Mouse (Mus musculus) forebrain, embryonic 16.5 days (tissue): ENCODE data around the gene Galnt11. TPM values are rescaled to one million over a fixed set of nuclear protein-coding genes. Genes with fewer than 3 reads are reported as not detected.
"Not testable (repeated sequence)": the region's sequence is repeated elsewhere in the genome, so short reads cannot be mapped to it uniquely, and the experiment has no call there.

Experiments used
- ATAC-seq: fragments of 200-750 bp; cut with Nextera tagmentation; 2 replicates; pipeline ENCODE4 v1.8.0; 2017; ENCODE audit warnings: mild to moderate bottlenecking, moderate library complexity
- H3K27ac ChIP-seq: fragments of 300-500 bp; sonication (generic); 2 replicates; pipeline ENCODE4 v1.5.1; 2014; ENCODE audit warnings: low read length, control low read depth
- H3K27me3 ChIP-seq: fragments of 300-500 bp; sonication (generic); replicated peaks from 2 replicates; pipeline ENCODE4 v1.6.1; 2014; ENCODE audit warnings: low read length; ENCODE audit not compliant: control insufficient read depth, insufficient read depth
- H3K36me3 ChIP-seq: fragments of 300-500 bp; sonication (generic); 2 replicates; pipeline ENCODE4 v1.6.1; 2014; ENCODE audit not compliant: control insufficient read depth, insufficient read depth
- H3K4me1 ChIP-seq: fragments of 300-500 bp; sonication (generic); replicated peaks from 2 replicates; pipeline ENCODE4 v1.6.1; 2014; ENCODE audit warnings: low read length; ENCODE audit not compliant: control insufficient read depth, insufficient read depth
- H3K4me2 ChIP-seq: fragments of 300-500 bp; sonication (generic); 2 replicates; pipeline ENCODE4 v1.6.1; 2014; ENCODE audit warnings: mild to moderate bottlenecking, low read length, control low read depth
- H3K4me3 ChIP-seq: fragments of 300-500 bp; sonication (generic); replicated peaks from 2 replicates; pipeline ENCODE4 v1.5.1; 2014; ENCODE audit warnings: mild to moderate bottlenecking, low read length, control low read depth
- H3K9ac ChIP-seq: fragments of 300-500 bp; sonication (generic); replicated peaks from 2 replicates; pipeline ENCODE4 v1.6.1; 2014; ENCODE audit warnings: low read depth, low read length, control low read depth
- H3K9me3 ChIP-seq: fragments of 300-500 bp; sonication (generic); 2 replicates; pipeline ENCODE4 v1.6.1; 2016; ENCODE audit warnings: low read length; ENCODE audit not compliant: control insufficient read depth
- WGBS: fragments of 180-500 bp; shearing (Covaris S2); extraction: QIAGEN DNeasy Blood & Tissue Kit; methylation state at CpG from one replicate; pipeline ENCODE4 v1.1.7; 2014; 5-methylcytosine and 5-hydroxymethylcytosine counted together
- polyA plus RNA-seq: library from polyadenylated mRNA; unstranded; fragments of >200 nt; fragmentation: Nextera tagmentation; extraction: Ambion mirVana; gene quantifications from 2 replicates; pipeline ENCODE4 v1.2.1, GENCODE M21; 2015

Gene Galnt11
- polyA plus RNA-seq, result 44.1 and 47.5 TPM in 2 replicates

GRCm38 (mm10) chr5:25221604-25222003 is at the start of gene Galnt11:
Gene Galnt11 (plus strand): TSS chr5:25221904.
- H3K9me3 ChIP-seq, result no peaks in the 10 kb centered on the region
- H3K4me3 ChIP-seq, result peak within 1 kb of the TSS; percentile 74
- no peak for ATAC-seq
- 90% methylated on average over 3 of the region's 3 CpGs for WGBS
- peak within 1 kb of the TSS; percentile 81 for H3K9ac ChIP-seq
- no peaks in the 10 kb centered on the region for H3K27me3 ChIP-seq
- H3K27ac ChIP-seq, result peak within 1 kb of the TSS; percentile 82
- peak within 1 kb of the TSS; percentile 69 for H3K4me2 ChIP-seq
- no peaks in the 10 kb centered on the region for H3K36me3 ChIP-seq
- peaks cover 9% of the 10 kb centered on the region for H3K4me1 ChIP-seq

GRCm38 (mm10) chr5:25177937-25178336 is 43.8 kb upstream of the Galnt11 start:
- 84% methylated on average over 5 of the region's 5 CpGs for WGBS
- H3K4me3 ChIP-seq, ATAC-seq, H3K36me3 ChIP-seq, H3K27me3 ChIP-seq, H3K27ac ChIP-seq, H3K9me3 ChIP-seq, H3K4me2 ChIP-seq, H3K9ac ChIP-seq, H3K4me1 ChIP-seq: not testable (repeated sequence)

GRCm38 (mm10) chr5:25178543-25178942 is 43.2 kb upstream of the Galnt11 start:
- H3K4me1 ChIP-seq, H3K36me3 ChIP-seq, H3K27ac ChIP-seq, H3K27me3 ChIP-seq, H3K4me2 ChIP-seq, H3K4me3 ChIP-seq, ATAC-seq, H3K9ac ChIP-seq, H3K9me3 ChIP-seq: not testable (repeated sequence)
- 90% methylated on average over 4 of the region's 4 CpGs for WGBS

DNA sequence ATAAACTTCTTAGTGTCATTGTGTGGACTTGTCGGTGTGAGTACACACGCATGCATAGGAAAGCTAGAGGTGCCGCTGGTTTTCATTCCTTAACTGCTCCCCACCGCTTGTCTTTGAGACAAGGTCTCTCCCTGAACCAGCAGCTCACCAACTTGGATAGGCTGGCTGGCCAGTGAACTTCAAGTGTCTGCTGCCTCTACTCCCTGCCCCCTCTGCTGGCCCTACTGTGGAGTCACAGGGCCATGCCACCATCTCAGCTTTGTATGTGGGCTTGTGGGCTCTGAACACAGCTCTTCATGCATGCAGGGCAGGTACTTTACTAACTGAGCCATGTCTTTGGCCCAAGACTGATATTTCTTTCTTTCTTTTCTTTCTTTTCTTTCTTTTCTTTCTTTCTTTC is 42.4 kb upstream of the Galnt11 start:
- no peak overlapping the region for H3K4me2 ChIP-seq
- WGBS, result 99% methylated on average over 4 of the region's 4 CpGs
- no peaks in the 10 kb centered on the region for H3K9me3 ChIP-seq
- H3K4me1 ChIP-seq, result no peaks in the 10 kb centered on the region
- H3K9ac ChIP-seq, result no peak overlapping the region
- H3K4me3 ChIP-seq, result no peak overlapping the region
- no peak overlapping the region for H3K27ac ChIP-seq
- no peaks in the 10 kb centered on the region for H3K36me3 ChIP-seq
- no peak for ATAC-seq
- H3K27me3 ChIP-seq, result no peaks in the 10 kb centered on the region

- H3K9ac ChIP-seq, result no peak overlapping the region
- no peak overlapping the region for H3K27ac ChIP-seq
- no peak overlapping the region for H3K4me3 ChIP-seq
- H3K4me2 ChIP-seq, result no peak overlapping the region
- no peaks in the 10 kb centered on the region for H3K9me3 ChIP-seq
- no peaks in the 10 kb centered on the region for H3K36me3 ChIP-seq
- 96% methylated on average over 3 of the region's 3 CpGs for whole genome bisulfite sequencing
- no peaks in the 10 kb centered on the region for H3K4me1 ChIP-seq
- ATAC-seq, result no peak
- H3K27me3 ChIP-seq, result no peaks in the 10 kb centered on the region
These were observed 41.7 kb upstream of the Galnt11 start for GRCm38 (mm10) chr5:25179936-25180488.

GRCm38 (mm10) chr5:25181004-25181531 is 40.6 kb upstream of the Galnt11 start, which contains the start of gene Galntl5:
Gene Galntl5 (plus strand): TSS chr5:25181460.
- H3K9me3 ChIP-seq, result no peaks in the 10 kb centered on the region
- no peak within 1 kb of the TSS for H3K4me3 ChIP-seq
- H3K4me1 ChIP-seq, result no peaks in the 10 kb centered on the region
- H3K9ac ChIP-seq, result no peak within 1 kb of the TSS
- 91% methylated on average over 1 of the region's 1 CpGs for whole genome bisulfite sequencing
- no peak within 1 kb of the TSS for H3K4me2 ChIP-seq
- no peaks in the 10 kb centered on the region for H3K27me3 ChIP-seq
- no peak within 1 kb of the TSS for H3K27ac ChIP-seq
- H3K36me3 ChIP-seq, result no peaks in the 10 kb centered on the region
- ATAC-seq, result no peak

DNA sequence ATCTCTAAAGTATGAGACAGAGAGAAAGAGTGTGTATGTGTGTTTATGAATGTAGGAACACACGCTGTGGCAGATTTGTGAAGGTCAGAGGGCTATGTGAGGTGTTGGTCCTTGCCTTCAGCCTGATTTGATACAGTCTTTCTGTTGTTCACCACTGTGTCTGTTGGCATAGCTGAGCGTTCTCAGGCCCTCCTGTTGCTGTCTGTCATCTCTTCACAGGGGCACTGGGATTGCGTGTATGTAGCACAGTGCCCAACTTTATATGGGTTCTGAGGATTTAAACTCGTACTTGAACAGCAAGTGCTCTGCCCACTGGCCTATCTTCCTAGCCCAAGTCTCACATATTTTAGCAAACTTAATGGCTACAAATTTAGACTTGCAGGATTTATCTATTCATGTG is 38.1 kb upstream of the Galnt11 start:
- ATAC-seq, result no peak
- no peaks in the 10 kb centered on the region for H3K9me3 ChIP-seq
- H3K27me3 ChIP-seq, result no peaks in the 10 kb centered on the region
- no peak overlapping the region for H3K4me3 ChIP-seq
- H3K36me3 ChIP-seq, result no peaks in the 10 kb centered on the region
- H3K9ac ChIP-seq, result no peak overlapping the region
- 71% methylated on average over 4 of the region's 4 CpGs for WGBS
- no peaks in the 10 kb centered on the region for H3K4me1 ChIP-seq
- no peak overlapping the region for H3K27ac ChIP-seq
- no peak overlapping the region for H3K4me2 ChIP-seq

DNA sequence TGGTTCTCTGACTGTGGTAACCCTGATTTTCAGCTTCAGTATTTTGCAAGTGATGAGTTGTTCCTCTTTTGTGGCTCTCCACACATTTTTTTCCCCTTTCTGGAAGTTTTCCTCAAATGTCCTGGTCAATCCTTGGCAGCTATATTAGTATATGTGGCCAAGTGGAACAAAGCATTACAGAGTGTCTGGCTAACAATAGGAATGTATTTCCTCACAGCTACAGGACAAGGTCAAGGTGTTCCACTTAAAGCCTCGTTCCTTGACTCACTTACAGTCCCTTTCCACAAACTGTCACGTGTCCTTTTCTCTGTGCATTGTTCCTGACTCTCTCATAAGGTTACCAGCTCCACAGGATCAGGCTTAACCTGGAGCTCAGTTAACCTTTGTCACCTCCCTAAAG is 37.1 kb upstream of the Galnt11 start:
- no peak for ATAC-seq
- Histone ChIP-seq H3K4me3 (no peak overlapping the region), H3K4me2 (no peak overlapping the region), H3K4me1 (no peaks in the 10 kb centered on the region), H3K9me3 (no peaks in the 10 kb centered on the region), H3K27me3 (no peaks in the 10 kb centered on the region), H3K27ac (no peak overlapping the region), H3K36me3 (no peaks in the 10 kb centered on the region), H3K9ac (no peak overlapping the region)
- 54% methylated on average over 2 of the region's 2 CpGs for WGBS

- Histone ChIP-seq H3K27me3 (no peaks in the 10 kb centered on the region), H3K27ac (no peak overlapping the region), H3K9ac (no peak overlapping the region), H3K4me2 (no peak overlapping the region), H3K36me3 (no peaks in the 10 kb centered on the region), H3K9me3 (no peaks in the 10 kb centered on the region), H3K4me1 (no peaks in the 10 kb centered on the region), H3K4me3 (no peak overlapping the region)
- no peak for ATAC-seq
These were observed 34.0 kb upstream of the Galnt11 start for GRCm38 (mm10) chr5:25187727-25188126.

DNA sequence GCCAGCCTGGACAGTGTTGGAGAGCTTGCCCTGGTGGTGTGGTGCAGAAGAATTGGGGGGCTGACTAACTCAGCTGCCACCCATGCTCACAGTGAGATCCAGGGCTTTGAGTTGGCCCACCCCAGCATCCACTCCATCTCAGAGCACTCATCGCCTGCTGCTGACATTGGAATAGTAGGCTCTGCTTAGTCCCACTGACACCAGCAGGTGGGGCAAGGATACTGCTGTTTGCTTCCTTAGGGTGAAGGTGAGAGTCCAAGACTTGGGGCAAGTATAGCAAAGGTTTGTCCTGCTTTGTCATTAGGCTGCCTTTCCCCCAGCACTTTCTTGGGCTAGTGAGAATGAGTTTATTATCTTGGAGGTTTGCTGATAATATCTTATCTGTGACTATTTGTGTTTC is 32.9 kb upstream of the Galnt11 start:
- ATAC-seq, result no peak
- Histone ChIP-seq H3K36me3 (no peaks in the 10 kb centered on the region), H3K4me2 (no peak overlapping the region), H3K4me1 (no peaks in the 10 kb centered on the region), H3K9me3 (no peaks in the 10 kb centered on the region), H3K4me3 (no peak overlapping the region), H3K9ac (no peak overlapping the region), H3K27ac (no peak overlapping the region), H3K27me3 (no peaks in the 10 kb centered on the region)
- 39% methylated on average over 1 of the region's 1 CpGs for WGBS
